Mouse (Mus musculus): ENCODE data around the gene Ppp2ca. TPM values are rescaled to one million over a fixed set of nuclear protein-coding genes. Genes with fewer than 3 reads are reported as not detected.

The Ppp2ca gene
- polyA plus RNA-seq, 1 experiment from 2014 or later, result 108 TPM

DNA sequence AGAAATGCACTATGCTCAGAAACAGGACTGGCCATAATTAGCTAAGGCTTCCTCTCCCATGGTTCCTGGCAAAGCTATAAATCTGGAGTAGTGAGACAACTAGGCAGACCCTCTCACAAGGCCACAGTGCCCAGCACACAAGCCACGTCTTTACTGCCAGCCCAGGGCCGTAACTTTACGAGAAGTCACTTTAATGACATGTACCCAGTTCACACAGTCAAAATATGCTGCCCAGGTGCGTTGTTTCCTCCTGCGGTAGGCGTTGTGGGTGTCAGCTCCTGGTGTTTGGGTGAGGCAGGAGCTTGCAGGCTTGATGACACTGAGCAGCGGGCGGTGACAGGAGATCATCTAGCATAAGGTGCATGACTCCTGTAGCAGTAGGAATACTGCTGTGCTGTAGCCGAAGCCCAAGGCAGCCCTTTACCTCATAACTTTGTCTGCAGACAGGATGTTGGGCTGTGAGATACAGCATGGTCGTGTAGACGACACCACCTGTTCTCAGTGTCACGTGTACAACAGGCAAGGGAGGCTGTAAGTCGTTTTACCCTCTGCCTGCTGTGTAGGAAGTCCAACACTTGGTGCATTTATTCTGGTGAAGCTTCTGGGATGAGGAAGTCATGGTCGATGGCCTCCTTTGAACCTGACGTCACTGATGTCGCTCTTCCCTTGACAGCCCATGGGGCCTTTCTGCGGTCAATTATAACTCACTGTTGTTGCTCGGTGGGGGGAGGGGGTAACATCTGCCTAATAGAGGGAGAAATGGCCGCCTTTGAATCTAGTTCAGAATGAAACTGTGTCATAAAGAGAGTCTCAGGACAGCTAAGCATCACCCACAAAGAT is 22.5 kb upstream of the Ppp2ca start:
- H3K27ac ChIP-seq, result no peak overlapping the region
- H3K36me3 ChIP-seq (ENCODE audit: poor library complexity, severe bottlenecking), result no peaks in the 10 kb centered on the region
- ATAC-seq, result no peak
- H3K9ac ChIP-seq, result no peak overlapping the region
- no peaks in the 10 kb centered on the region for H3K9me3 ChIP-seq (replicated peaks)
- H3K4me2 ChIP-seq, result no peak overlapping the region
- H3K4me3 ChIP-seq, result no peak overlapping the region
- H3K4me1 ChIP-seq, result 0 out of 2 replicates have a peak, but pooled peaks cover 6% of the 10 kb centered on the region
- WGBS, result 80% methylated on average over 19 of the region's 19 CpGs
- no peaks in the 10 kb centered on the region for H3K27me3 ChIP-seq

DNA sequence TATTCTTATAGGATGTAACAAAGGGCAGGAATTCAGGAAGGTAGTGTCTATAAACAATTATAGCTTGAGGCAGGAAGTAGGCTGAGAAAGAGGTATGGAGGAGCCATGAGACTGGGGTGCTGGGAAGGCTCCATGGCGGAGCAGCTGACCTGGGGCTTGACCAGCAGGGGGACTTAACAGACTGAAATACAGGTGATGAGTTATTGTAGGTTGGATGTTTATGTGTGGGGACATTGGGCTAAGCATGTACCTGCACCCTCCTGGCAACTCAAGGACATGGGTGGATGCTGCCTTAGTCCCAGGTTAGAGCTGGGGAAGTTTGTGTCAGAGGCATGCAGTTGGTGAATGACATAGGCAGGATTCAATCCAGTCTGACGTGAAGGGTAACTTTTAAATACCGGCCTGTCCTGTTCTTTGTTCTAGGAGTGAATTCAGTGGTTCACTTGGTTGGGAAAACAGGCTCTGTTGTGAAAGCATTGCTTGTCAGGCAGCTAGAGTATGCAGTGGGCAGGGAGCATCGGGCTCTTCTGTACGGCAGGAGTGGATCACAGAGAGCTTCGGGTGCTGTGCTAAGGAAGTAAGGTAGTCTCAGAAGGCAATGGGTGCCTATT is 21.6 kb upstream of the Ppp2ca start:
- Histone ChIP-seq H3K9ac (no peak overlapping the region), H3K36me3 (ENCODE audit: poor library complexity, severe bottlenecking) (no peaks in the 10 kb centered on the region), H3K4me2 (no peak overlapping the region), H3K27me3 (no peaks in the 10 kb centered on the region), H3K4me1 (0 out of 2 replicates have a peak, but pooled peaks cover 6% of the 10 kb centered on the region), H3K4me3 (no peak overlapping the region), H3K9me3 (replicated peaks) (no peaks in the 10 kb centered on the region), H3K27ac (no peak overlapping the region)
- no peak for ATAC-seq
- 86% methylated on average over 6 of the region's 6 CpGs for WGBS

DNA sequence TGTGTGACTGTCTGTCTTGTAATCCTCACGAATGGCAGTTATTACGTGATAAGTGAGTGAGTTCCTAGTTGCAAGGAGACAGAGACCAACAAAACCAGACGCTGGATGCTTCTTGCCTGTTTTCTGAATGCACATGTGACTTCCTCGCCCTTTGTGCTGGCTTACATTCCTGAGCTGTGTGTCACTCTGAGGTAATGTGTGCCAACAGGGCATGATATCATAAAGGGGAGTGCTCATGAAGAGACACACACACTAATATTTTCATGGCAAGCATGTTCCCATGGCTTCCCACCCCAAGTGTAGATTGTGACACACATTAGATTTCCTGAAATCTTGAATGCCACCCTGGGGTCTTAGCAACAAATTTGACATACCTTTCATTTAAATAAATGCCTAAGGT is 20.5 kb upstream of the Ppp2ca start:
- no peak for ATAC-seq
- Histone ChIP-seq H3K4me1 (0 out of 2 replicates have a peak, but pooled peaks cover 6% of the 10 kb centered on the region), H3K9ac (no peak overlapping the region), H3K9me3 (replicated peaks) (no peaks in the 10 kb centered on the region), H3K27me3 (no peaks in the 10 kb centered on the region), H3K4me2 (no peak overlapping the region), H3K4me3 (no peak overlapping the region), H3K36me3 (ENCODE audit: poor library complexity, severe bottlenecking) (no peaks in the 10 kb centered on the region), H3K27ac (no peak overlapping the region)
- 83% methylated on average over 4 of the region's 4 CpGs for WGBS

DNA sequence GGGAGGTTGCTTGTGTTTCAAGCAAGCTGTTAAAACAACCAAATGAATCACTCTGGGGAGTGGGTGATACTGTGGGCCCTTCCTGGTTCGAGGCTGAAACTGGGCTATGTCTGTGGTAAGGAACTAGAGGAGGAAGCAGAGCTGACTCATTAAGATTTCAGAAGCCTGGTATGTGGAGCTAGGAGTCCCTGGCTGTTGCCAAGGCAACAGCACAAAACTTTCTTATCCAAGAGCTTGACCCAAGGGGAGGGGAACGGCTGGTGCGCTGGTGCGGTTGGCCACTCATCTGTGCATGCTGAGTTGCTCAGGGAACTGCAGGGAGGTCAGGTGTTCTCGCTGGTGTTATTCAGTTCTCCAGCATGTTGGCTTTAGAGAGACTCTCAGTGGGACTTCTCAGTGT is 18.5 kb upstream of the Ppp2ca start:
- Histone ChIP-seq H3K4me2 (no peak overlapping the region), H3K27ac (no peak overlapping the region), H3K9ac (no peak overlapping the region), H3K4me3 (no peak overlapping the region), H3K27me3 (no peaks in the 10 kb centered on the region), H3K36me3 (ENCODE audit: poor library complexity, severe bottlenecking) (no peaks in the 10 kb centered on the region), H3K4me1 (0 out of 2 replicates have a peak, but pooled peaks cover 6% of the 10 kb centered on the region), H3K9me3 (replicated peaks) (no peaks in the 10 kb centered on the region)
- WGBS, result 13% methylated on average over 5 of the region's 5 CpGs
- peak; percentile 27; the same call in 1 of the 2 replicates for ATAC-seq

DNA sequence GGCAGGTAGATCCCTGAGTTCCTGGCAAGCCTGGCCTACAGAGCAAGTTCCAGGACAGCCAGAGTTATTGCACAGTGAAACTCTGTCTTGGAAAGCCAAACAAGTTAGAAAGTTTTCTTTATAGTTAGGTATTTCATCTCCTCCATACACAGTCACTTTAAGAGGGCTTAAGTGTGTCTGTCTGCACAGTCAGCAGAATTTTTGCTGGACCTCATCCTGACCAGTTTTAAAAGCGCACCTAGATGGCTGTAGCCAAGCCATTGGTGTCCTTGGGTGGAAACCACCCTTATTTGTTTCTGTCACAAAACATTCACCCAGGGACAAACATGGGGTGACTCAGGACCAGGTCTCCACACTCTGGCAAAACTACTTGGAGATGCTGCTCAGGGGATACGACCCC is 17.8 kb upstream of the Ppp2ca start:
- ATAC-seq, result no peak
- WGBS, result 99% methylated on average over 2 of the region's 2 CpGs
- Histone ChIP-seq H3K9ac (no peak overlapping the region), H3K4me3 (no peak overlapping the region), H3K4me1 (peaks cover 9% of the 10 kb centered on the region; the same call in 1 of the 2 replicates), H3K27me3 (no peaks in the 10 kb centered on the region), H3K27ac (no peak overlapping the region), H3K9me3 (replicated peaks) (no peaks in the 10 kb centered on the region), H3K36me3 (ENCODE audit: poor library complexity, severe bottlenecking) (no peaks in the 10 kb centered on the region), H3K4me2 (no peak overlapping the region)

DNA sequence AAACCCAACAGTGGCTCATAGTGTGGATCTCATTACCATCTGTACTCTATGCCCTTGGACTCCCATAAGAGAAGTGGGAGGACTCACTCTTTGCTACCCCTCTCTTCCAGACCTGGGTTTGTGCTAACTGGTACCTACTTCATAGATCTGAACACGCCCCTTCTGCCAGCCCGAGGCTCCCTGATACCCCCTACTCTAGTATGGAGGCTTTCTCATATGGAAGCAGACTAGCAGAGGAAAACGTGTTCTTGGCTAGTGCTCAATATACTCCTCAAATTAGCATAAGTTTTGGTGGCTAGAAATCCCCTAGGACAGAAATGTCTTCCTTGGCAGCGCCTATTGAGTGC is 12.7 kb upstream of the Ppp2ca start:
- no peaks in the 10 kb centered on the region for H3K9me3 ChIP-seq (replicated peaks)
- peak overlapping the region; percentile 75 for H3K27ac ChIP-seq
- 63% methylated on average over 4 of the region's 4 CpGs for WGBS
- H3K9ac ChIP-seq, result no peak overlapping the region
- H3K4me3 ChIP-seq, result no peak overlapping the region
- H3K4me1 ChIP-seq, result peaks cover 18% of the 10 kb centered on the region
- H3K4me2 ChIP-seq, result no peak overlapping the region
- ATAC-seq, result peak; percentile 70
- H3K27me3 ChIP-seq, result no peaks in the 10 kb centered on the region
- no peaks in the 10 kb centered on the region for H3K36me3 ChIP-seq (ENCODE audit: poor library complexity, severe bottlenecking)

DNA sequence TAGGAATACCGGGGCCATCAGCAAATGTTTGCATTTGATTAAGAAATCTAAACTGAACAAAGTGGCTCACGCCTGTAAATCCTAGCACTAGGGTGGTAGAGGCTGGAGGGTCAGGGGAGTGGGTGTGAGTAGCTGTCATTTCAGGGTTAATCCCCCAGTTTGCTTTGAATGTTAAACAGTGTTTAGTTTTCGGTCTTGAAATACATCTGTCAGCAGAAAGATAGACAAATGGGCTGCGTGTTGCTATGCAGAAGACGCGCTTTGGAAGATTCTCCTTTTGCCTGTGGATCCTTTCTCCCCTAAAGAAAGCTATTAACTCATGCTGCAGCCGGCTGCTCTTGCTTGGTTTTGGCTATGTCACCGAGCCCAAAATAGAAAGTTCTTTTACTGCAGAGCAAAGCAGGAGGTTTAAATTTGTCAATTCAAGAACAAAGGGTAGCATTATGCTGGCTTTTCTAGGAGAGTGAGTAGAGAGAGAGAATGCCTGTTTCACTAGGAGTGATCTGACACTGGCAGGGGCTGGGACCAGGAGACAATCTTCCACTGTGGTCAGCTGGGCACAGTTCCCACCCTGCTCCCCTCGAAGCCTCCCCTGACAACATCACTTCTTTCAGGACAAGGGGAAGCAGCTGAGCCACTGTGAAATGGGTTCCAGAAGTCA is 12.1 kb upstream of the Ppp2ca start:
- peak; percentile 70 for ATAC-seq
- H3K36me3 ChIP-seq (ENCODE audit: poor library complexity, severe bottlenecking), result no peaks in the 10 kb centered on the region
- H3K4me1 ChIP-seq, result peaks cover 18% of the 10 kb centered on the region
- no peaks in the 10 kb centered on the region for H3K27me3 ChIP-seq
- 33% methylated on average over 9 of the region's 9 CpGs for WGBS
- H3K9ac ChIP-seq, result peak overlapping the region; percentile 46
- no peak overlapping the region for H3K4me3 ChIP-seq
- H3K4me2 ChIP-seq, result peak overlapping the region; percentile 14; the same call in 1 of the 2 replicates
- H3K9me3 ChIP-seq (replicated peaks), result no peaks in the 10 kb centered on the region
- peak overlapping the region; percentile 75 for H3K27ac ChIP-seq

DNA sequence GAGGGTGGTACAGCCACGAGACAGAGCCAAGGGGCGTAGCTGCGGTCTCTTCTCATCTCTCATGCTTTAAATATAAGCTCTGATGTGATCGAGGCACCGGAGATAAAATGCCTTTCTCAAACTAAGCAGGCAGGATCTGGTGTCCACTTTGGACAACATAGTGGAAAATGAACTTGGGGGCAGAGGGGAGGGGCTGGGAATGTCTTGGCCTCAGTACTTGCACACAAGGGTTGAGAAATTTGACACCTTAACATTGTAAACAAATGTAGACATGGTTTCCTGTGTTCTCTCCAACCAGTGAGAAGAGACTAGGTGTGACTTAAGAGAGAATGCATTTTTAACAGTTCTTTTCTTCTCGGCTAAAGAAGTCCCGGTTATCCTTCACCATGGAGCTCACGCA is 9.2 kb upstream of the Ppp2ca start:
- H3K9me3 ChIP-seq (replicated peaks), result no peaks in the 10 kb centered on the region
- H3K4me1 ChIP-seq, result peaks cover 18% of the 10 kb centered on the region
- ATAC-seq, result no peak
- H3K4me2 ChIP-seq, result no peak overlapping the region
- no peak overlapping the region for H3K4me3 ChIP-seq
- no peaks in the 10 kb centered on the region for H3K27me3 ChIP-seq
- WGBS, result 81% methylated on average over 8 of the region's 8 CpGs
- H3K9ac ChIP-seq, result no peak overlapping the region
- H3K36me3 ChIP-seq (ENCODE audit: poor library complexity, severe bottlenecking), result no peaks in the 10 kb centered on the region
- no peak overlapping the region for H3K27ac ChIP-seq

DNA sequence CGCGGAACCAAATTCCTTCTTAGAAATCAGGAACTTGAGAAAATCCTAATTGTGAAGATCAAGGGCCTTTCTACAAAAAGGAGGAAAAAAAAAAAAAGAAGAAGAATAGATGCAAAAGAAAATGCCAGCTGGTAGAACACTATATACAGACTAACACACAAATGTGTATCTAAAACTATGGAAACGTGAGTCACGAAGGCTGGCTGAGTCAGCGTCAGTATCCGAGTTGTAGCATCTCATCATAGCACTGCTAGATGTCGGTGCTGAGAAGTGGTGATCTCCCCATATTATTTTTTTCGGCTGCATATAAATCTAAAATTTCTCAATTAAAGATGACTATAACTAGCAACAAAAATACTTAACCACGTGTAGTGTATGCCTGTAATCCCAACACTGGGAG is 7.2 kb upstream of the Ppp2ca start:
- H3K4me1 ChIP-seq, result peaks cover 9% of the 10 kb centered on the region
- H3K36me3 ChIP-seq (ENCODE audit: poor library complexity, severe bottlenecking), result no peaks in the 10 kb centered on the region
- no peak overlapping the region for H3K27ac ChIP-seq
- H3K4me2 ChIP-seq, result no peak overlapping the region
- WGBS, result 88% methylated on average over 9 of the region's 9 CpGs
- H3K4me3 ChIP-seq, result no peak overlapping the region
- H3K9ac ChIP-seq, result no peak overlapping the region
- ATAC-seq, result no peak
- H3K27me3 ChIP-seq, result no peaks in the 10 kb centered on the region
- H3K9me3 ChIP-seq (replicated peaks), result no peaks in the 10 kb centered on the region

DNA sequence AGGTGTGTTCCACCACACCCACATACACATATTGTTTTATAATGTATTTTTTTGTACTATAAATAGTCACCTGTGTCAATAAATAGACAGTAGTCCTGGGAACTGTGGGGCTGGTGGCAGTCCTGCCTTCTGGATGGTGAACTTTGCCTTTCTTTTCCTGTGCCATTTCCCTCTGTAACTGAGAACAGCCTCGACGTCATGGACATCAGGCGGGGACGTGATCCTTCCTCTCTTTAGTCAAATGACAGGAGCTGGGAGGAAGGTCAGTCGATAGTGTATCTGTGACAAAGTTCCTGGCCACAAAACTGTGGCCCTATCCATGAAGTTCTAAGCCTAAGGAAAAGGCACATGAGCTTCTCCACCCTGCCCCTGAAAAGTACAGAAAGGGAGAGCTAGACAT is 3.9 kb upstream of the Ppp2ca start:
- H3K4me1 ChIP-seq, result peaks cover 6% of the 10 kb centered on the region
- no peaks in the 10 kb centered on the region for H3K27me3 ChIP-seq
- H3K36me3 ChIP-seq (ENCODE audit: poor library complexity, severe bottlenecking), result no peaks in the 10 kb centered on the region
- no peak overlapping the region for H3K4me3 ChIP-seq
- H3K27ac ChIP-seq, result no peak overlapping the region
- no peaks in the 10 kb centered on the region for H3K9me3 ChIP-seq (replicated peaks)
- 68% methylated on average over 5 of the region's 5 CpGs for WGBS
- no peak overlapping the region for H3K9ac ChIP-seq
- ATAC-seq, result no peak
- no peak overlapping the region for H3K4me2 ChIP-seq

DNA sequence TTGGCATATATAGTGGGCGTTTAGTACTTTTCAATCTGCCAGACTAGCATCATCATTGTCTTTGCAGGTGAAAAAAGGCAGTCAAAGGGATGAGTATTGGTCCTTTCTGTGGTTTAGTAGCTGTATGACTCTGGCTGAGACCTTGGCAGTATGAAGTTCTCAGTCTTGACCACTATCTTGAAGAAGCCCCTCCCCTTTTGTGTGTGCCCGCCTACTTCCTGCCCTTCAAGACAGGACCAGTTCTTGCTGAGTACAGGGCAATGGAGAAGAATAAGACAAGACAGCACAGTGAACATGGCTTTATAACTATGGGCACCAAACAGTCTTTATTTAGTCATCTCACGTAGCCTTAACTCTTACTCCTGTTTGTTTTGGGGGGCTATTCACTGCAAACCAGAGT is 1.5 kb upstream of the Ppp2ca start:
- H3K36me3 ChIP-seq (ENCODE audit: poor library complexity, severe bottlenecking), result no peaks in the 10 kb centered on the region
- no peak overlapping the region for H3K27ac ChIP-seq
- WGBS, result 79% methylated on average over 3 of the region's 3 CpGs
- no peaks in the 10 kb centered on the region for H3K9me3 ChIP-seq (replicated peaks)
- H3K4me2 ChIP-seq, result no peak overlapping the region
- no peak overlapping the region for H3K9ac ChIP-seq
- H3K4me1 ChIP-seq, result peaks cover 26% of the 10 kb centered on the region
- no peak overlapping the region for H3K4me3 ChIP-seq
- no peaks in the 10 kb centered on the region for H3K27me3 ChIP-seq
- no peak for ATAC-seq

DNA sequence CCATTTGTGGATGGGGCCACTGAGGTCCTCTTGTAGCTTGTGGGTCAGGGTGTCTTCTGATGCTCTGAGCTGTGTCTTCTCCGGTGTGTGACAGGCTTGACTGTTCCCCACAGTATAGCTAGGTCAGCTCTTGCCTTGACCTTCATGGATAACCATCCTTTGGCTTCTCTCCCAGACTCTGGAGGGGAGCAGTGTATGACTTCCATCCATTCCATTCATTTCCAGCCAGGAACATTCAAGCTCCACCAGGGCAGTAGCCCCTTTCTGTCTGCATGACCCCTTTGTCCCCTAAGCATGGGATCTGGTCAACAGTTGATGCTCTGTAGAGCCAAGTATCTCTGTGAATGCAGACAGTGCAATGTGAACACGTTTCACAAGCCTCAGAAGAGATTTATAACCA is 885 bp upstream of the Ppp2ca start:
- no peak overlapping the region; the same call in 1 of the 2 replicates for H3K4me3 ChIP-seq
- peaks cover 26% of the 10 kb centered on the region for H3K4me1 ChIP-seq
- no peaks in the 10 kb centered on the region for H3K27me3 ChIP-seq
- ATAC-seq, result no peak
- no peaks in the 10 kb centered on the region for H3K36me3 ChIP-seq (ENCODE audit: poor library complexity, severe bottlenecking)
- no peak overlapping the region for H3K27ac ChIP-seq
- no peaks in the 10 kb centered on the region for H3K9me3 ChIP-seq (replicated peaks)
- WGBS, result 91% methylated on average over 2 of the region's 2 CpGs
- no peak overlapping the region for H3K9ac ChIP-seq
- H3K4me2 ChIP-seq, result peak overlapping the region; percentile 83

Measured in forebrain, embryonic 13.5 days (tissue).